Mouse (Mus musculus) layer of hippocampus, adult 8-10 months (tissue): ENCODE measurements at regions not wholly inside any gene's neighbourhood (a gene's known extent, or its start where the extent isn't known, plus 50 kb on each side); places are given as distances from the start of the nearest gene placed in this dataset.
A peak's percentile ranks its signal among the peaks of the same experiment; 100 is the strongest.

Experiments
- DNase-seq, 2 experiments: peaks; one replicate each; pipeline ENCODE4 v3.0.0; 2022; ENCODE audit warnings: low spot score in 2 of 2

GRCm38 (mm10) chr14:108557895-108558294, 356.1 kb downstream of the Slitrk1 start:
- peak in 1 of 2 experiments; percentile 1 for DNase-seq

GRCm38 (mm10) chr14:108555527-108555926, 358.4 kb downstream of the Slitrk1 start:
- DNase-seq = no peak

GRCm38 (mm10) chr14:108531401-108531800, 382.6 kb downstream of the Slitrk1 start:
- no peak for DNase-seq

- DNase-seq = no peak
Measured at GRCm38 (mm10) chr14:108530554-108530953, 383.4 kb downstream of the Slitrk1 start.

- DNase-seq = no peak
Measured at GRCm38 (mm10) chr14:108520914-108521313, 393.0 kb downstream of the Slitrk1 start.
